Mouse (Mus musculus): ENCODE measurements around the gene 1700001C02Rik. TPM values are rescaled to one million over a fixed set of nuclear protein-coding genes. Genes with fewer than 3 reads are reported as not detected.

Gene 1700001C02Rik
- polyA plus RNA-seq, 1 experiment from 2014 or later = 0.94 TPM

GRCm38 (mm10) chr5:30456056-30456455, 9.8 kb upstream of the 1700001C02Rik start:
- WGBS = 65% methylated on average over 6 of the region's 6 CpGs
- H3K27me3 ChIP-seq (replicated peaks; ENCODE audit: control insufficient read depth, insufficient read depth, low read length) = no peaks in the 10 kb centered on the region
- no peak overlapping the region for H3K4me2 ChIP-seq (ENCODE audit: low read length)

GRCm38 (mm10) chr5:30460155-30460554, 5.7 kb upstream of the 1700001C02Rik start:
- Histone ChIP-seq H3K4me2 (ENCODE audit: low read length) (no peak overlapping the region), H3K4me1 (replicated peaks; ENCODE audit: control insufficient read depth, insufficient read depth, low read length) (peaks cover 11% of the 10 kb centered on the region), H3K4me3 (replicated peaks; ENCODE audit: low read length) (no peak overlapping the region), H3K27ac (ENCODE audit: low read length) (no peak overlapping the region), H3K27me3 (replicated peaks; ENCODE audit: control insufficient read depth, insufficient read depth, low read length) (no peaks in the 10 kb centered on the region), H3K36me3 (ENCODE audit: control insufficient read depth, insufficient read depth) (no peaks in the 10 kb centered on the region), H3K9me3 (ENCODE audit: control insufficient read depth, low read length) (no peaks in the 10 kb centered on the region), H3K9ac (replicated peaks; ENCODE audit: low read depth, low read length) (no peak overlapping the region)
- no peak for ATAC-seq
- WGBS = 37% methylated on average over 4 of the region's 4 CpGs

More at GRCm38 (mm10) chr5:30456056-30456455, 9.8 kb upstream of the 1700001C02Rik start:
- Histone ChIP-seq H3K4me3 (replicated peaks; ENCODE audit: low read length) (no peak overlapping the region), H3K4me1 (replicated peaks; ENCODE audit: control insufficient read depth, insufficient read depth, low read length) (peaks cover under 1% of the 10 kb centered on the region), H3K27ac (ENCODE audit: low read length) (no peak overlapping the region), H3K36me3 (ENCODE audit: control insufficient read depth, insufficient read depth) (no peaks in the 10 kb centered on the region), H3K9me3 (ENCODE audit: control insufficient read depth, low read length) (no peaks in the 10 kb centered on the region), H3K9ac (replicated peaks; ENCODE audit: low read depth, low read length) (no peak overlapping the region)
- no peak for ATAC-seq

- WGBS = 15% methylated on average over 12 of the region's 12 CpGs
- no peaks in the 10 kb centered on the region for H3K36me3 ChIP-seq (ENCODE audit: control insufficient read depth, insufficient read depth)
- peak; percentile 89 for ATAC-seq
- peaks cover 22% of the 10 kb centered on the region for H3K4me1 ChIP-seq (replicated peaks; ENCODE audit: control insufficient read depth, insufficient read depth, low read length)
- peak within 1 kb of the TSS; percentile 32 for H3K9ac ChIP-seq (replicated peaks; ENCODE audit: low read depth, low read length)
- H3K27me3 ChIP-seq (replicated peaks; ENCODE audit: control insufficient read depth, insufficient read depth, low read length) = 0 out of 2 replicates have a peak, but pooled peaks cover 3% of the 10 kb centered on the region
- no peak within 1 kb of the TSS for H3K27ac ChIP-seq (ENCODE audit: low read length)
- H3K9me3 ChIP-seq (ENCODE audit: control insufficient read depth, low read length) = no peaks in the 10 kb centered on the region
- peak within 1 kb of the TSS; percentile 13; the same call in 1 of the 2 replicates for H3K4me3 ChIP-seq (replicated peaks; ENCODE audit: low read length)
- peak within 1 kb of the TSS; percentile 43 for H3K4me2 ChIP-seq (ENCODE audit: low read length)
These were observed 4.0 kb upstream of the 1700001C02Rik start, which contains the start of gene Otof for GRCm38 (mm10) chr5:30461821-30462220. Gene Otof (minus strand): TSS chr5:30461932.

- ATAC-seq = peak; percentile 65
- H3K4me2 ChIP-seq (ENCODE audit: low read length) = peak overlapping the region; percentile 60
- H3K4me1 ChIP-seq (replicated peaks; ENCODE audit: control insufficient read depth, insufficient read depth, low read length) = peaks cover 25% of the 10 kb centered on the region
- 25% methylated on average over 9 of the region's 9 CpGs for WGBS
- 0 out of 2 replicates have a peak, but pooled peaks cover 3% of the 10 kb centered on the region for H3K27me3 ChIP-seq (replicated peaks; ENCODE audit: control insufficient read depth, insufficient read depth, low read length)
- peak overlapping the region; percentile 9 for H3K27ac ChIP-seq (ENCODE audit: low read length)
- H3K4me3 ChIP-seq (replicated peaks; ENCODE audit: low read length) = peak overlapping the region; percentile 39
- no peaks in the 10 kb centered on the region for H3K36me3 ChIP-seq (ENCODE audit: control insufficient read depth, insufficient read depth)
- peak overlapping the region; percentile 42; the same call in 1 of the 2 replicates for H3K9ac ChIP-seq (replicated peaks; ENCODE audit: low read depth, low read length)
- H3K9me3 ChIP-seq (ENCODE audit: control insufficient read depth, low read length) = no peaks in the 10 kb centered on the region
These were observed 468 bp downstream of the 1700001C02Rik start for GRCm38 (mm10) chr5:30466315-30466714.

- no peak overlapping the region for H3K9ac ChIP-seq (replicated peaks; ENCODE audit: low read depth, low read length)
- H3K4me1 ChIP-seq (replicated peaks; ENCODE audit: control insufficient read depth, insufficient read depth, low read length) = peaks cover 17% of the 10 kb centered on the region
- H3K27me3 ChIP-seq (replicated peaks; ENCODE audit: control insufficient read depth, insufficient read depth, low read length) = 0 out of 2 replicates have a peak, but pooled peaks cover 2% of the 10 kb centered on the region
- H3K36me3 ChIP-seq (ENCODE audit: control insufficient read depth, insufficient read depth) = no peaks in the 10 kb centered on the region
- no peak for ATAC-seq
- H3K4me3 ChIP-seq (replicated peaks; ENCODE audit: low read length) = no peak overlapping the region
- H3K9me3 ChIP-seq (ENCODE audit: control insufficient read depth, low read length) = no peaks in the 10 kb centered on the region
- H3K4me2 ChIP-seq (ENCODE audit: low read length) = no peak overlapping the region
- WGBS = 50% methylated on average over 6 of the region's 6 CpGs
- no peak overlapping the region for H3K27ac ChIP-seq (ENCODE audit: low read length)
These were observed 4.6 kb downstream of the 1700001C02Rik start for GRCm38 (mm10) chr5:30470454-30470853.

GRCm38 (mm10) chr5:30472148-30472547, 6.3 kb downstream of the 1700001C02Rik start:
- no peak overlapping the region for H3K27ac ChIP-seq (ENCODE audit: low read length)
- no peak overlapping the region for H3K9ac ChIP-seq (replicated peaks; ENCODE audit: low read depth, low read length)
- no peaks in the 10 kb centered on the region for H3K36me3 ChIP-seq (ENCODE audit: control insufficient read depth, insufficient read depth)
- peaks cover 4% of the 10 kb centered on the region for H3K4me1 ChIP-seq (replicated peaks; ENCODE audit: control insufficient read depth, insufficient read depth, low read length)
- no peaks in the 10 kb centered on the region for H3K9me3 ChIP-seq (ENCODE audit: control insufficient read depth, low read length)
- H3K4me3 ChIP-seq (replicated peaks; ENCODE audit: low read length) = no peak overlapping the region
- ATAC-seq = no peak
- WGBS = 88% methylated on average over 5 of the region's 5 CpGs
- no peak overlapping the region for H3K4me2 ChIP-seq (ENCODE audit: low read length)
- H3K27me3 ChIP-seq (replicated peaks; ENCODE audit: control insufficient read depth, insufficient read depth, low read length) = no peaks in the 10 kb centered on the region

- 41% methylated on average over 10 of the region's 10 CpGs for WGBS
- H3K9ac ChIP-seq (replicated peaks; ENCODE audit: low read depth, low read length) = no peak overlapping the region
These were observed 10.7 kb downstream of the 1700001C02Rik start for GRCm38 (mm10) chr5:30476534-30476933.

GRCm38 (mm10) chr5:30482319-30482718, 16.5 kb downstream of the 1700001C02Rik start:
- Histone ChIP-seq H3K9me3 (ENCODE audit: control insufficient read depth, low read length) (no peaks in the 10 kb centered on the region), H3K36me3 (ENCODE audit: control insufficient read depth, insufficient read depth) (no peaks in the 10 kb centered on the region), H3K4me1 (replicated peaks; ENCODE audit: control insufficient read depth, insufficient read depth, low read length) (no peaks in the 10 kb centered on the region), H3K9ac (replicated peaks; ENCODE audit: low read depth, low read length) (no peak overlapping the region), H3K27ac (ENCODE audit: low read length) (no peak overlapping the region), H3K4me3 (replicated peaks; ENCODE audit: low read length) (no peak overlapping the region), H3K27me3 (replicated peaks; ENCODE audit: control insufficient read depth, insufficient read depth, low read length) (no peaks in the 10 kb centered on the region), H3K4me2 (ENCODE audit: low read length) (no peak overlapping the region)
- 0 out of 2 replicates have a peak, but pooled peaks have one; percentile 26 for ATAC-seq
- 29% methylated on average over 2 of the region's 5 CpGs for WGBS

More at GRCm38 (mm10) chr5:30476534-30476933, 10.7 kb downstream of the 1700001C02Rik start:
- Histone ChIP-seq H3K27me3 (replicated peaks; ENCODE audit: control insufficient read depth, insufficient read depth, low read length) (no peaks in the 10 kb centered on the region), H3K27ac (ENCODE audit: low read length) (no peak overlapping the region), H3K4me3 (replicated peaks; ENCODE audit: low read length) (no peak overlapping the region), H3K36me3 (ENCODE audit: control insufficient read depth, insufficient read depth) (no peaks in the 10 kb centered on the region), H3K9me3 (ENCODE audit: control insufficient read depth, low read length) (no peaks in the 10 kb centered on the region), H3K4me1 (replicated peaks; ENCODE audit: control insufficient read depth, insufficient read depth, low read length) (no peaks in the 10 kb centered on the region), H3K4me2 (ENCODE audit: low read length) (no peak overlapping the region)
- no peak for ATAC-seq

- Histone ChIP-seq H3K4me2 (ENCODE audit: low read length) (no peak overlapping the region), H3K27ac (ENCODE audit: low read length) (no peak overlapping the region), H3K27me3 (replicated peaks; ENCODE audit: control insufficient read depth, insufficient read depth, low read length) (no peaks in the 10 kb centered on the region), H3K9ac (replicated peaks; ENCODE audit: low read depth, low read length) (no peak overlapping the region), H3K4me3 (replicated peaks; ENCODE audit: low read length) (no peak overlapping the region), H3K9me3 (ENCODE audit: control insufficient read depth, low read length) (no peaks in the 10 kb centered on the region), H3K36me3 (ENCODE audit: control insufficient read depth, insufficient read depth) (no peaks in the 10 kb centered on the region), H3K4me1 (replicated peaks; ENCODE audit: control insufficient read depth, insufficient read depth, low read length) (no peaks in the 10 kb centered on the region)
- no peak for ATAC-seq
- WGBS = 86% methylated on average over 8 of the region's 8 CpGs
These were observed 17.7 kb downstream of the 1700001C02Rik start for GRCm38 (mm10) chr5:30483533-30483932.

- Histone ChIP-seq H3K4me2 (ENCODE audit: low read length) (no peak overlapping the region), H3K27ac (ENCODE audit: low read length) (no peak overlapping the region), H3K4me3 (replicated peaks; ENCODE audit: low read length) (no peak overlapping the region), H3K27me3 (replicated peaks; ENCODE audit: control insufficient read depth, insufficient read depth, low read length) (no peaks in the 10 kb centered on the region), H3K9me3 (ENCODE audit: control insufficient read depth, low read length) (no peaks in the 10 kb centered on the region), H3K4me1 (replicated peaks; ENCODE audit: control insufficient read depth, insufficient read depth, low read length) (no peaks in the 10 kb centered on the region), H3K36me3 (ENCODE audit: control insufficient read depth, insufficient read depth) (no peaks in the 10 kb centered on the region), H3K9ac (replicated peaks; ENCODE audit: low read depth, low read length) (no peak overlapping the region)
- ATAC-seq = no peak
- 82% methylated on average over 5 of the region's 5 CpGs for WGBS
These were observed 18.7 kb downstream of the 1700001C02Rik start for GRCm38 (mm10) chr5:30484591-30484990.

Measured in forebrain, embryonic 16.5 days (tissue).